Mouse (Mus musculus) cerebellum, adult (tissue): Measurements from ENCODE around the gene Olfr982.

Source experiments
- ATAC-seq: cut with Nextera tagmentation; 2 replicates; pipeline ENCODE4 v1.9.2; 2017; ENCODE audit warnings: mild to moderate bottlenecking, moderate library complexity, mixed read lengths; ENCODE audit not compliant: insufficient number of reproducible peaks, low FRiP score, low TSS enrichment

Olfr982 gene

DNA sequence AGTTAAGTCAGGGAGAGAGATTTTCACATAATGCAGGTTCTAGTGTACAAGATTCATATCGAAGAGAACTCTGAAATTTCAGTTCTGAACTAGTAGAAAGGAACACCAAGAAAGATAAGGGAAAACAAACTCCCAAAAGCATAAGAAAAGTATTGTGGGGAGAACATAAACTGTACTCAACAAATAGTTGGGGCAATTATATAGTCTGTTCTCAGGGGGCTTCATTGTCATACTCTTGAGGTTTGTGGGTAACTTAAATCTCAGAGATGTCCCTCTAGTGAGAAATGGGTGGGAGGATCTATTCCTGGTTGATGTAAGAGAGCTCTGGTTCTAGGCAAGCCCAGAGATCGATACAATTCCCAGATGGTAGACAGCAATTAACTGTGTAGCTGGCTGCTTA, at the start of gene Olfr982:
Gene Olfr982 (plus strand): TSS at position 301 of the 400 bp plus-strand sequence.
- ATAC-seq = no peak

DNA sequence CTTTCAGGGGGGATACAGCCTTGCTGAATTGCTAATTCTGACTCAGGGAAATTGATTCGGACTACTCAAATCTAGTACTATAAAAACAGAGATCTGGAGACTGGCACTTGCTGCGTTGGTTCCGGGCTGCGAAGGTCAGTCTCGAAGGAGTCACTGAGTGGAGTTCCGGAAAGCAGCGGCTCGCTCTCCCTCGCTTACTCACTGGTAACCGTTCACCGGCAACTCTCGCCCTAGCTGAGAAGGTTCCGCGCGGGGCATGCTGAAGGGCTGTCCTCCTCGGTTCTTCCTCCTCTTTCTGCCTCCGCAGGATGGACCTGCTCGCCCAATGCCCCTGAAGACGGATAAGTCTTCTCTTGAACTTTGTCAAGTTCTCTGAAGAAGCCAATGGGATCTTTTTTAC, 23.5 kb upstream of the Olfr982 start:
- no peak for ATAC-seq

DNA sequence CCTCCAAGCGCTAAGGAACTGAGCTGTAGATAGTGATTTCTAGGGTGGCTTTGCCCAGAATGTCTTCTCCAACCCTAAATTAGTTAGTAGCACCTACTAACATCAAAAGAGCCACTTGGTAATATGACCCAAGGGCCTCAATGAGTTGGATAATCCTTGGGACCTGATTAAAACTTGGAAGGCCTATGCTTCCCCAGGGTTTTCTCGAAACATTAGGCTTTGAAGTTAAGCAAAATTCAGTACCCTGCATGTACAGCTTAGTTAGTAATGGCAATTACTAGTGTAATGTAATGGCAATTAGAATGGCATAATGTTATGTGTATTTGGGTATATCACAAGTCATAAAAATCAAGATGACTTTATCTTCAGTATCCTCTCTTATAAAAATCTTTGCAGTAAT, 19.9 kb downstream of the Olfr982 start, which contains the start of gene Olfr983:
Gene Olfr983 (minus strand): TSS at position 101 of the 400 bp plus-strand sequence.
- ATAC-seq = no peak

DNA sequence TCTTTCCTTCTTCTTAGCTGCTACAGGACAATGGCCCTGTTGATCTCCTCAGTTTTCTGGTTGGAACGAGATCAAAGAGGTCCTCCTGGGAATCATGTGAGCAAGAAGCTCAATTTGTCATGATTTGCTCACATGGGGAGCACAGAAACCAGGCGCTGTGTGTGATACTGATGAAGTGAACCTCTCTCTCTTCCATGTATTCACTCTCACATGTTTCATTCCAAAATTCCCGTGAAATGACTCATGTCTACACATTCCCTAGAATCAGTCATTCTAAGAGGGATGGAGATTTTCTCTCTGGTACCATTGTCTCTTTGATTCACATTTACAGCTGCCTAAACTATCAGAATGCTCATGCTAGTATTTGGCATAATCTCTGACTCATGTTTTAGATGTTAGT, 21.1 kb downstream of the Olfr982 start:
- no peak for ATAC-seq

DNA sequence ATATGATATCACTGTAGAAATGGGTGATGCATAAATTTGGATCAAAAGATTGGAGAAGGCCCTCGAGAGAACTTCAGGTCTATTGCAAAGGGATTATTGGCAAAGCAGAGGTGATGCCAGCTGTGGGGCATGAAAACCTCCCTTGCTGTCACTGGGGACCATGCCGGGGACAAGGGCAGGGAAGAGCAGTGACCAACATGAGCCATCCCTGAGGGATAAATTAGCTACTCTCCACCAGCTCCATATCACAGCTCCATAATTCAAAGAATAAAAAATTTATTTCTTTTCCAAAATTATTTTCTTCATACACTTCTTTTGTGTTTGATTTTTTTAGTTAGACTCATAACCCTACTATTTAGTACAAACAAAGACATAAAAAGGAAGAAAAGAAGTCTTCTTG, 40.5 kb downstream of the Olfr982 start, which contains the start of gene Olfr984:
Gene Olfr984 (minus strand): TSS at position 101 of the 400 bp plus-strand sequence.
- ATAC-seq = no peak

DNA sequence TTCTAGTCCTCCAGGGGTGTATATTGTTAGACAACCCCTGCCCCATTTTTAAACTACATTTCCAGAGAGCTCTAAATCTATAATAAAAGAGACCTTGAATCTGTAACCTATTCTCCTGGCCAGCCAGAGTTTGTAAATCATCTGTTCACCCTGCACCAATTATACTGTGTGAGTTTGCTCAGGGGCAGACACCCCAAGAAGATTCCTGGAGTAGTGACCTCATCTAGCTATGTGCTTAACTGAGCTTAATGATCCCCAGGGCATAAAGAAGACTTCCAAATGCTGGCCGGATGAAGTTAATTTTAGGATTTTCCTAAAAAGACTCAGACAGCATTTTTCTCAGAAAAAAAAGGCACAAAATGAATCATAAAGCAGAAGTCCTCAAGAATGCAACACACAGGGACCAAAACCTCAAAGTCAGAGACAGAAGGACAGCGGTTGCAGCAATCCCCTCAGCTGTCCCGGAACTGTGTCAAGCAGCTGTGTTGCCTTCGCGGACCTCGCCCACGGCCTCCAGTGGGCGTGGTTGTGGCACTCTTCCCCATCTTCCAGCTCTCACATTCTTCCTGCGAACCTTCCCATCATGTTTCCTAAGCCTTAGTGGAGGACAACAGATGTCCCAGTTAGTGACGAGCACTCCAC, 43.1 kb downstream of the Olfr982 start:
- ATAC-seq = no peak

DNA sequence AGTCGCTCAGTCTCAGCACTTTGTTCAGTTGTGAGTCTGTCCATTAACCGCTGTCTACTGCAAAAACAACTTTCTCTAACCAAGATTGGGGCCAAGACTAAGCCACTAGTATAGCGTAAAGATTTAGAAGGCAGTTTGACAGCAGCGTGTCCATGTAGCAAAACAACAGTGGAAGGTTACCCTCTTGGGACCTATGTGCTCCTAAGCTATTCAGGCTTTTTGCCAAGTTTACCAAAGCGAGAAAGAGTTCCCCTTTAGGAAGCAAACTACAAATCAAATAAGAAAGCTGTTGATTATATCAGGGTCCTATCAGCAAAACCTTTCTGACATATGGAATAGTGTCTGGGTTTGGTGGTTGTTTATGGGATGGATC, 43.6 kb downstream of the Olfr982 start:
- ATAC-seq = no peak
